Mouse (Mus musculus) megakaryocyte, embryonic 14.5 days (primary cell): ENCODE measurements around the gene Ptprr.

Experiments
- FLI1 ChIP-seq: IDR thresholded peaks from 2 replicates; pipeline ENCODE4 v1.6.1; 2012; ENCODE audit warnings: low read length, inconsistent platforms, mixed read lengths
- GATA1 ChIP-seq: IDR thresholded peaks from 3 replicates; pipeline ENCODE4 v1.6.1; 2012; ENCODE audit warnings: mixed read lengths, low read length, inconsistent platforms, borderline replicate concordance

GRCm38 (mm10) chr10:116078636-116079035, 60.6 kb downstream of the Ptprr start:
- TF ChIP-seq GATA1 (no peak), FLI1 (no peak)
